Mouse (Mus musculus) CD4-positive, CD25-positive, alpha-beta regulatory T cell, adult 9 weeks (primary cell): ENCODE data around the gene Zfp689. TPM values are rescaled to one million over a fixed set of nuclear protein-coding genes. Genes with fewer than 3 reads are reported as not detected.

Source experiments
- polyA plus RNA-seq: library from polyadenylated mRNA; unstranded; fragments of 100-300 nt; shearing (Covaris generic); gene quantifications from one replicate; pipeline ENCODE4 v1.2.1, GENCODE M21; 2017

Gene Zfp689
- polyA plus RNA-seq, result 11.8 TPM

GRCm38 (mm10) chr7:127448521-127449300, at the start of gene Zfp689:
Zfp689 (minus strand) TSS chr7:127449158.

DNA sequence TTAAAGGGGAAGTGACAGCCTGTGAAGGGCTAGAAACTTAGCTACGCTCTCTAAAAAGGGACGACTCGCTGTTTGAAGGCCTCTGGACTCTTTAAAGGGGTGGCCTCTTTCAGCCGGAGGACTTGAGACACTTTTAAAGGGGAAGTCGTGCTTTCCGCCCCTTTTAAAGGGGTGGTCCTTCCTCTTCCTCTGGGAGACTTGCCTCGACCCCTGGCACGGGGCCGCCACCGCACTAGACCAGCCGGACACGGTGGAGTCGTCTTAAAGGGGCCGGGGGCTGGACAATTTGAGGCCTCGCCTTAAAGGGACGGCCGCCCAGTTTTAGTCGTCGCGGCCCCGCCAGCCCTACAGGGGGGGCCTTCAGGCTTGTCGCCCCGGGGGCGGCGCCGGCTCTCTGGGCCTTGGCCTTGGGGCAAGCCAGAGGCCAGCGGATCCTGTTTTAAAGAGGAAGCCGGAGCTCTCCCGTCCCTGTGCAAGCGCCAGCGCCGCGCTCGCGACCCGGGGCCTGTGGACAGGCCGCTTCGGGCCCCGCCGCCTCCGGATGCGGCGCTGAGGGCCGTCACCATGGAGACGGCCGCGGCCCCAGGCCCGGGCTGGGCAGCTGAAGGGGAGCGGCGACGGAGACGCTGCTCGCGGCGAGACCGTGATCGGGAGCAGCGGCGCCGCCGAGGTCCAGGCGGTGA, 29.8 kb upstream of the Zfp689 start, which contains the start of gene Fbrs:
TSS of gene Fbrs (plus strand) at position 565 of the 683 bp plus-strand sequence.

GRCm38 (mm10) chr7:127459311-127459710, 10.4 kb upstream of the Zfp689 start, which contains the start of gene Prr14:
Prr14 (plus strand) TSS chr7:127459611.

DNA sequence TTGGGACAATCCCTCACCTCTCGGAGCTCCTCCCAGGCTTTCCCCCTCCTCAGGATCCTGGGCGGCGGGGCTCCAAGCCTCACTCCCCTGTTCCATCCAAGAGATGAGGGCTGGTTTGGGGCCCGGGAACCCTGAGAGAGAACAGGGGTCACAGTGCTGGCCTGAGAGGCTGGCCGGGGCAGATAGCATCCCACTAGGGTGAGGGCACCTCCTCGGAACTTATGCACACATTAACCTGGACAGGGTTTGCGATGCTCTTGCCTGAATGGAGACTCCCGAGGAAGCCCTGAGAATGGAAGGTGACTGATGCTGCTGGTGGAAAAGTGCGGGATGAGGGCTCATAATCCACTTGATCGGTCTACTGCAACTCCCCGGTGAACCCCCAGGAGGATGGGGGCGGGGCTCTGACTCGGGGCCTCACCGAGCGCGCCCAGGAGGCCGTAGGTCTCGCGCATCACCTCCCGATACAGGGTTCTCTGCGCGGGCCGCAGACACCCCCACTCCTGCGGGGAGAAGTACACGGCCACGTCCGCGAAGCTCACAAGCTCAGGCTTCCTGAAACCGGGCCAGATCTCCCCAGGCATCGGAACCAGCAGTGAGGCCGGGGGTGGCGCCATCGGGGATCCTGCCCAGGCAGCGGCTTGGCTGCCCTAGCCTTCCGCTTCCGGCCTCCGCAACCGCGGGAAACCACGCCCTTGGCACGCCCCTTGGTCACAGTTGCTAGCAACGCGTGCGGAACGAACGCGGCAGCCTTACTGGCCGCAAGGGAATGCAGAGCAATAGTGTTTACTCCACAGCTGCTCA, 27.4 kb downstream of the Zfp689 start, which contains the start of gene Zfp688:
TSS of gene Zfp688 (minus strand) at position 681 of the 804 bp plus-strand sequence.

DNA sequence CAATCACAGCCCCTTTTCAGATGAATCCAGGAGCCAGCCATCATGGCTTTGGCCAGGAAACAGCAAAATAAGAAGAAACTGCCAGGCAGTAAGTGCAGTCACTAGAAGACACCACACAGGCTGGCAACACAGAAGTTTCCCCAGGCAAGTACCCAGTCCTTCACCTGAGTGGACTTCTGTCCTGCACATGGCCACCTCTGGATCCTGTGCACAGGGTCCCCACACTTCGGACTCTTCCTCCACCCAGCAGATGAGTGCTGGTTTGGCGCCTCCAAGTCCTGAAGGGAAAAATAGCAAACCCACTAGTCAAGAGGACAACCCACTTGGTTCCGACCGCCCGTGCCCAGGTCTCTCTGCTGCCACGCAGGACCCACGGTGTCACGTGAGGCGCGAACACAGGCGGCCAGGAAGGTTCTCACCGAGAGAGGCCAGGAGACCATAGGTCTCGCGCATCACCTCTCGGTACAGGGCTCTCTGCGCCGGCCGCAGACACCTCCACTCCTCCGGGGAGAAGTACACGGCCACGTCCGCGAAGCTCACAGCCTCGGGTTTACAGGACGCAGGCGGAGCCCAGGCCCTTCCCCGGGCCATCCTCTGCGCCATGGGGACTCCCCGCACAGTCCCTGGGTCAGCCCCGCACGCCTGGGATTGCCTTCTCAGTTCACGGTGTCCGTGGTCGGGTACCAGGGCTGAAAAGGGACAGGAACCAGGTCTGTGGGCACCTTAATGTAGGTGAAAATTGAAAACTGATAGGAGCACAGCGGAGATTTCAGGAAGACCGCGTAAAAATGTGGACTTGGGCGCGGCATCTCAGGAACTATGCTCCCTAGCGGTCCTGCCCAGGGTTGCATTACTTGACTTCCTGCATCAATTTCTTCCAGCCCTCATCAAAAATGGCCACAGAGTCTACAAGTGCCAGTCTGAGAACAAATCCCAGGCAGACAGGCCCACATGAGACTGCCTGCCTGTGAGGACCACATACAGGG, 42.7 kb downstream of the Zfp689 start, which contains the start of gene Zfp764:
TSS of gene Zfp764 (minus strand) at position 821 of the 986 bp plus-strand sequence.

GRCm38 (mm10) chr7:127393157-127393943, 55.6 kb downstream of the Zfp689 start, which contains the start of gene E430018J23Rik:
E430018J23Rik (minus strand) TSS chr7:127393629.

Other genes with a start within 250 kb of the Zfp689 start
- 12.7 TPM for gene Tbc1d10b, start 240.7 kb downstream of the Zfp689 start, polyA plus RNA-seq
- gene Mylpf, start 240.3 kb downstream of the Zfp689 start, polyA plus RNA-seq, result 22.7 TPM
- gene Zfp553, start 216.1 kb downstream of the Zfp689 start, polyA plus RNA-seq, result 16.5 TPM
- gene Sept1, start 216.0 kb downstream of the Zfp689 start, polyA plus RNA-seq, result 607 TPM
- gene Zfp771, start 204.9 kb downstream of the Zfp689 start, polyA plus RNA-seq, result 0.60 TPM
- gene Dctpp1, start 188.4 kb downstream of the Zfp689 start, polyA plus RNA-seq, result 51.4 TPM
- 12.5 TPM for gene Sephs2, start 175.1 kb downstream of the Zfp689 start, polyA plus RNA-seq
- gene Itgal, start 152.9 kb downstream of the Zfp689 start, polyA plus RNA-seq, result 375 TPM
- 0.35 TPM for gene Zfp768, start 103.6 kb downstream of the Zfp689 start, polyA plus RNA-seq
- gene Zfp747, start 73.1 kb downstream of the Zfp689 start, polyA plus RNA-seq, result 24.7 TPM
- gene 9130019O22Rik, start 62.0 kb downstream of the Zfp689 start, polyA plus RNA-seq, result 9.9 TPM
- gene E430018J23Rik, start 55.5 kb downstream of the Zfp689 start, polyA plus RNA-seq, result 6.4 TPM
- 17.3 TPM for gene Zfp764, start 42.3 kb downstream of the Zfp689 start, polyA plus RNA-seq
- gene Zfp688, start 27.1 kb downstream of the Zfp689 start, polyA plus RNA-seq, result 48.9 TPM
- gene Prr14, start 10.5 kb upstream of the Zfp689 start, polyA plus RNA-seq, result 141 TPM
- 9.0 TPM for gene Fbrs, start 30.0 kb upstream of the Zfp689 start, polyA plus RNA-seq
- 81.0 TPM for gene Srcap, start 62.8 kb upstream of the Zfp689 start, polyA plus RNA-seq
- gene Gm42715, start 70.4 kb upstream of the Zfp689 start, polyA plus RNA-seq, result 10.2 TPM
- 14.8 TPM for gene Tmem265, start 112.2 kb upstream of the Zfp689 start, polyA plus RNA-seq
- gene Phkg2, start 124.2 kb upstream of the Zfp689 start, polyA plus RNA-seq, result 112 TPM
- gene Ccdc189, start 139.4 kb upstream of the Zfp689 start, polyA plus RNA-seq, result 0.48 TPM
- 154 TPM for gene Rnf40, start 139.6 kb upstream of the Zfp689 start, polyA plus RNA-seq
- 2.3 TPM for gene Zfp629, start 166.6 kb upstream of the Zfp689 start, polyA plus RNA-seq